ENCODE assay signal across 9 mouse cellular contexts in genomic region chr17:35064378-35064877, GRCm38 (mm10). TPM values are rescaled to one million over a fixed set of nuclear protein-coding genes. Genes with fewer than 3 reads are reported as not detected.
DNase-seq lines count a peak whose midpoint lies in the region; ATAC-seq lines count a peak whose summit lies in the region.
"Had no signal": no experiment of that assay in that cellular context is flagged by ENCODE, and none has a peak within 500 bp of the region (broad histone marks: within the 10 kb centered on the region; RNA-seq: fewer than 3 reads in every experiment).

No protein-coding gene starts in this region.

- peaks cover 12% of the 10 kb centered on the region; the same call in 1 of the 2 replicates for H3K36me3 ChIP-seq in liver, embryonic 11.5 days (ENCODE audit: control insufficient read depth, insufficient read depth, low read length)
- peaks cover 28% of the 10 kb centered on the region for H3K36me3 ChIP-seq in hindbrain, embryonic 12.5 days
- H3K36me3 ChIP-seq in macrophage (ENCODE audit: inconsistent target): no peaks in the 10 kb centered on the region

- peak overlapping the region; percentile 45 for H3K4me3 ChIP-seq in liver, embryonic 11.5 days (ENCODE audit: low read depth, low read length)
- peak overlapping the region; percentile 25; the same call in 1 of the 2 replicates for H3K4me3 ChIP-seq in hindbrain, embryonic 12.5 days
- peak overlapping the region; percentile 10; the same call in 1 of the 2 replicates for H3K4me3 ChIP-seq in macrophage (ENCODE audit: inconsistent target)

- WGBS in liver, embryonic 11.5 days: 22% methylated on average over 10 of the region's 10 CpGs
- 33% methylated on average over 10 of the region's 10 CpGs for WGBS in hindbrain, embryonic 12.5 days
- WGBS in macrophage (ENCODE audit: missing documents): 72% methylated on average over 10 of the region's 10 CpGs

- peaks cover 34% of the 10 kb centered on the region for H3K4me1 ChIP-seq in liver, embryonic 11.5 days (replicated peaks; ENCODE audit: control insufficient read depth, insufficient read depth, low read length)
- H3K4me1 ChIP-seq in hindbrain, embryonic 12.5 days: peaks cover 43% of the 10 kb centered on the region

- no peak overlapping the region; the same call in 1 of the 2 replicates for H3K9ac ChIP-seq in liver, embryonic 11.5 days (ENCODE audit: low read depth, low read length)
- H3K9ac ChIP-seq in hindbrain, embryonic 12.5 days: no peak overlapping the region; the same call in 1 of the 2 replicates

- no peak for ATAC-seq in liver, embryonic 11.5 days (replicated peaks; ENCODE audit: low FRiP score)
- no peak for ATAC-seq in hindbrain, embryonic 12.5 days (ENCODE audit: low FRiP score)
- ATAC-seq in megakaryocyte-erythroid progenitor cell, adult 5-6 weeks (replicated peaks; ENCODE audit: low FRiP score, low TSS enrichment, poor library complexity, severe bottlenecking): no peak

- no peaks in the 10 kb centered on the region for H3K9me3 ChIP-seq in liver, embryonic 11.5 days (ENCODE audit: control insufficient read depth, low read length)
- H3K9me3 ChIP-seq in hindbrain, embryonic 12.5 days (replicated peaks): no peaks in the 10 kb centered on the region

- H3K79me2 ChIP-seq in macrophage (ENCODE audit: inconsistent target): no peaks in the 10 kb centered on the region

- H3K27ac ChIP-seq in liver, embryonic 11.5 days (ENCODE audit: low read depth, low read length): no peak overlapping the region
- no peak overlapping the region for H3K27ac ChIP-seq in hindbrain, embryonic 12.5 days
- no peak overlapping the region for H3K27ac ChIP-seq in macrophage

- no peak for DNase-seq in liver, embryonic 11.5 days (ENCODE audit: low spot score)
- DNase-seq in liver: no peak
- peak; percentile 79 to 85 for DNase-seq in cerebellum, postnatal 14 days
- no peak for DNase-seq in embryo, embryonic 10.5 days (ENCODE audit: low spot score)
- DNase-seq in yolk sac, embryonic 10.5 days (ENCODE audit: low spot score): no peak

- peaks cover 46% of the 10 kb centered on the region for H3K27me3 ChIP-seq in liver, embryonic 11.5 days (replicated peaks; ENCODE audit: control insufficient read depth, insufficient read depth, low read length)
- H3K27me3 ChIP-seq in hindbrain, embryonic 12.5 days: peaks cover 52% of the 10 kb centered on the region

- peak overlapping the region; percentile 79 for H3K4me2 ChIP-seq in liver, embryonic 11.5 days
- peak overlapping the region; percentile 57 for H3K4me2 ChIP-seq in hindbrain, embryonic 12.5 days (replicated peaks)

RNA-seq across cellular contexts. Expression of gene Ly6g6c, which starts 0.8 kb away (rescaled TPM):
- polyA plus RNA-seq in liver, embryonic 11.5 days (2014; fragmentation: Nextera tagmentation; extraction: Ambion mirVana): 0.34 and 1.8 TPM in 2 replicates
- polyA plus RNA-seq in hindbrain, embryonic 12.5 days (2016; fragmentation: Nextera tagmentation; extraction: Ambion mirVana): not detected in 2 replicates
- total RNA-seq in macrophage (2018; cell fraction: chromatin; rRNA removed): not detected
- not detected for total RNA-seq in macrophage (2018; cell fraction: cytosol; rRNA removed)
- total RNA-seq in macrophage (2018; cell fraction: nucleus; rRNA removed): 1 to 10 TPM in 1 of 26 experiments, not detected in 25; 1.6 TPM
- not detected in 3 replicates for polyA plus RNA-seq in macrophage (2018)
- total RNA-seq in megakaryocyte-erythroid progenitor cell, adult 5-6 weeks (2014; fragmentation: Nextera tagmentation): not detected in 2 replicates
- total RNA-seq in megakaryocyte-erythroid progenitor cell, adult 5-6 weeks (2017): not detected in 2 replicates
- total RNA-seq: left cerebral cortex, adult 18-20 months had no signal

RNA-seq across cellular contexts. Expression of gene Mpig6b, which starts 1.6 kb away (rescaled TPM):
- polyA plus RNA-seq in liver, embryonic 11.5 days (2014; fragmentation: Nextera tagmentation; extraction: Ambion mirVana): 8.4 and 11.2 TPM in 2 replicates
- 0.46 and 0.52 TPM in 2 replicates for polyA plus RNA-seq in hindbrain, embryonic 12.5 days (2016; fragmentation: Nextera tagmentation; extraction: Ambion mirVana)
- total RNA-seq in macrophage (2018; cell fraction: chromatin; rRNA removed): not detected
- under 1 TPM in 2 of 26 experiments, not detected in 24; 0.09 to 0.14 TPM for total RNA-seq in macrophage (2018; cell fraction: cytosol; rRNA removed)
- total RNA-seq in macrophage (2018; cell fraction: nucleus; rRNA removed): under 1 TPM in 1 of 26 experiments, not detected in 25; 0.56 TPM
- polyA plus RNA-seq in macrophage (2018): 0.17 TPM in 1 of 3 replicates, not detected in the others
- 0.32 TPM in 1 of 2 replicates, not detected in the other for total RNA-seq in megakaryocyte-erythroid progenitor cell, adult 5-6 weeks (2014; fragmentation: Nextera tagmentation)
- not detected in 2 replicates for total RNA-seq in megakaryocyte-erythroid progenitor cell, adult 5-6 weeks (2017)
- total RNA-seq: left cerebral cortex, adult 18-20 months had no signal

RNA-seq across cellular contexts. Expression of gene Ddah2, which starts 5.6 kb away (rescaled TPM):
- 124 and 132 TPM in 2 replicates for polyA plus RNA-seq in liver, embryonic 11.5 days (2014; fragmentation: Nextera tagmentation; extraction: Ambion mirVana)
- polyA plus RNA-seq in hindbrain, embryonic 12.5 days (2016; fragmentation: Nextera tagmentation; extraction: Ambion mirVana): 512 and 517 TPM in 2 replicates
- total RNA-seq in macrophage (2018; cell fraction: chromatin; rRNA removed): 10 to 100 TPM in 2 of 26 experiments, 1 to 10 TPM in 22, under 1 TPM in 1, not detected in 1; 0.85 to 15.2 (median 3.4) TPM
- 1 to 10 TPM; 1.4 to 6.7 (median 3.3) TPM for total RNA-seq in macrophage (2018; cell fraction: cytosol; rRNA removed)
- 10 to 100 TPM in 1 of 26 experiments, 1 to 10 TPM in 22, under 1 TPM in 2, not detected in 1; 0.68 to 12.2 (median 2.8) TPM for total RNA-seq in macrophage (2018; cell fraction: nucleus; rRNA removed)
- 3.3 to 9.6 TPM (median 4.8 TPM) in 3 replicates for polyA plus RNA-seq in macrophage (2018)
- total RNA-seq in megakaryocyte-erythroid progenitor cell, adult 5-6 weeks (2014; fragmentation: Nextera tagmentation): 2.7 and 7.6 TPM in 2 replicates
- total RNA-seq in megakaryocyte-erythroid progenitor cell, adult 5-6 weeks (2017): 4.6 and 21.4 TPM in 2 replicates

RNA-seq across cellular contexts. Expression of gene Ly6g6e, which starts 12.3 kb away (rescaled TPM):
- 0.57 TPM in 1 of 2 replicates, not detected in the other for polyA plus RNA-seq in liver, embryonic 11.5 days (2014; fragmentation: Nextera tagmentation; extraction: Ambion mirVana)
- not detected in 2 replicates for polyA plus RNA-seq in hindbrain, embryonic 12.5 days (2016; fragmentation: Nextera tagmentation; extraction: Ambion mirVana)
- total RNA-seq in macrophage (2018; cell fraction: chromatin; rRNA removed): not detected
- under 1 TPM in 2 of 26 experiments, not detected in 24; 0.13 to 0.16 TPM for total RNA-seq in macrophage (2018; cell fraction: cytosol; rRNA removed)
- not detected for total RNA-seq in macrophage (2018; cell fraction: nucleus; rRNA removed)
- not detected in 3 replicates for polyA plus RNA-seq in macrophage (2018)
- total RNA-seq in megakaryocyte-erythroid progenitor cell, adult 5-6 weeks (2014; fragmentation: Nextera tagmentation): not detected in 2 replicates
- not detected in 2 replicates for total RNA-seq in megakaryocyte-erythroid progenitor cell, adult 5-6 weeks (2017)

RNA-seq across cellular contexts. Expression of gene Ly6g6d, which starts 13.4 kb away (rescaled TPM):
- polyA plus RNA-seq in liver, embryonic 11.5 days (2014; fragmentation: Nextera tagmentation; extraction: Ambion mirVana): 0.44 and 0.78 TPM in 2 replicates
- 2.1 and 2.3 TPM in 2 replicates for polyA plus RNA-seq in hindbrain, embryonic 12.5 days (2016; fragmentation: Nextera tagmentation; extraction: Ambion mirVana)
- 1 to 10 TPM in 1 of 26 experiments, not detected in 25; 3.9 TPM for total RNA-seq in macrophage (2018; cell fraction: chromatin; rRNA removed)
- total RNA-seq in macrophage (2018; cell fraction: cytosol; rRNA removed): under 1 TPM in 17 of 26 experiments, not detected in 9; 0.20 to 0.88 (median 0.43) TPM
- total RNA-seq in macrophage (2018; cell fraction: nucleus; rRNA removed): 1 to 10 TPM in 3 of 26 experiments, not detected in 23; 1.9 to 3.1 (median 2.0) TPM
- 0.43 to 1.7 TPM (median 0.88 TPM) in 3 replicates for polyA plus RNA-seq in macrophage (2018)
- total RNA-seq in megakaryocyte-erythroid progenitor cell, adult 5-6 weeks (2014; fragmentation: Nextera tagmentation): not detected in 2 replicates
- not detected in 2 replicates for total RNA-seq in megakaryocyte-erythroid progenitor cell, adult 5-6 weeks (2017)

Comparison
In these comparisons a context has a peak if more than half of its experiments do, and no peak if none do; other contexts are left out.
1. DNase-seq: peak in cerebellum, postnatal 14 days (2 of 2); none in liver, embryonic 11.5 days (single experiment), liver (single experiment), embryo, embryonic 10.5 days (single experiment) and yolk sac, embryonic 10.5 days (single experiment).
2. RNA of gene Ddah2, which starts 5.6 kb away (polyA plus RNA-seq): 512 to 517 TPM in hindbrain, embryonic 12.5 days and 124 to 132 TPM in liver, embryonic 11.5 days; 3.3 to 9.6 TPM in macrophage; every median in the first group is over 10 times any median in the second.
3. Peak in every context shown above with its lines, with median percentiles within 50 percentile points of each other: H3K4me3 ChIP-seq.